Mouse (Mus musculus) hindbrain, embryonic 11.5 days (tissue): ENCODE results near the gene Spata21. TPM values are rescaled to one million over a fixed set of nuclear protein-coding genes. Genes with fewer than 3 reads are reported as not detected.
"Not testable (repeated sequence)": the region's sequence is repeated elsewhere in the genome, so short reads cannot be mapped to it uniquely, and the experiment has no call there.

Experiments used
- ATAC-seq: fragments of 200-750 bp; cut with Nextera tagmentation; 2 replicates; pipeline ENCODE4 v1.8.0; 2017; ENCODE audit warnings: mild to moderate bottlenecking, moderate TSS enrichment, moderate library complexity; ENCODE audit not compliant: low FRiP score
- DNase-seq: peaks from one replicate; pipeline ENCODE4 v3.0.0-alpha.2; 2015; ENCODE audit warnings: low spot score
- H3K27ac ChIP-seq: fragments of 300-500 bp; sonication (generic); 2 replicates; pipeline ENCODE4 v1.5.1; 2014; ENCODE audit warnings: mild to moderate bottlenecking, low read depth, low read length
- H3K27me3 ChIP-seq: fragments of 300-500 bp; sonication (generic); 2 replicates; pipeline ENCODE4 v1.6.1; 2014; ENCODE audit warnings: mild to moderate bottlenecking, low read length, moderate library complexity, mixed read lengths; ENCODE audit not compliant: control insufficient read depth, insufficient read depth
- H3K36me3 ChIP-seq: fragments of 300-500 bp; sonication (generic); 2 replicates; pipeline ENCODE4 v1.6.1; 2014; ENCODE audit warnings: mild to moderate bottlenecking, low read length, moderate library complexity, mixed read lengths; ENCODE audit not compliant: control insufficient read depth, insufficient read depth
- H3K4me1 ChIP-seq: fragments of 300-500 bp; sonication (generic); replicated peaks from 2 replicates; pipeline ENCODE4 v1.6.1; 2014; ENCODE audit warnings: low read length, mixed read lengths; ENCODE audit not compliant: control insufficient read depth, insufficient read depth
- H3K4me2 ChIP-seq: fragments of 300-500 bp; sonication (generic); replicated peaks from 2 replicates; pipeline ENCODE4 v1.6.1; 2014; ENCODE audit warnings: mild to moderate bottlenecking, low read depth, low read length
- H3K4me3 ChIP-seq: fragments of 300-500 bp; sonication (generic); 2 replicates; pipeline ENCODE4 v1.5.1; 2014; ENCODE audit warnings: low read depth, low read length
- H3K9ac ChIP-seq: fragments of 300-500 bp; sonication (generic); 2 replicates; pipeline ENCODE4 v1.6.1; 2014; ENCODE audit warnings: low read depth, low read length
- H3K9me3 ChIP-seq: fragments of 300-500 bp; sonication (generic); 2 replicates; pipeline ENCODE4 v1.6.1; 2016; ENCODE audit warnings: low read length; ENCODE audit not compliant: control insufficient read depth
- WGBS: fragments of 180-500 bp; shearing (Covaris S2); extraction: QIAGEN DNeasy Blood & Tissue Kit; methylation state at CpG from one replicate; pipeline ENCODE4 v1.1.7; 2014; 5-methylcytosine and 5-hydroxymethylcytosine counted together
- polyA plus RNA-seq: library from polyadenylated mRNA; unstranded; fragments of >200 nt; fragmentation: Nextera tagmentation; extraction: Ambion mirVana; gene quantifications from 2 replicates; pipeline ENCODE4 v1.2.1, GENCODE M21; 2014

Spata21 gene
- polyA plus RNA-seq, 1 experiment from 2014 or later, result 0.19 TPM

DNA sequence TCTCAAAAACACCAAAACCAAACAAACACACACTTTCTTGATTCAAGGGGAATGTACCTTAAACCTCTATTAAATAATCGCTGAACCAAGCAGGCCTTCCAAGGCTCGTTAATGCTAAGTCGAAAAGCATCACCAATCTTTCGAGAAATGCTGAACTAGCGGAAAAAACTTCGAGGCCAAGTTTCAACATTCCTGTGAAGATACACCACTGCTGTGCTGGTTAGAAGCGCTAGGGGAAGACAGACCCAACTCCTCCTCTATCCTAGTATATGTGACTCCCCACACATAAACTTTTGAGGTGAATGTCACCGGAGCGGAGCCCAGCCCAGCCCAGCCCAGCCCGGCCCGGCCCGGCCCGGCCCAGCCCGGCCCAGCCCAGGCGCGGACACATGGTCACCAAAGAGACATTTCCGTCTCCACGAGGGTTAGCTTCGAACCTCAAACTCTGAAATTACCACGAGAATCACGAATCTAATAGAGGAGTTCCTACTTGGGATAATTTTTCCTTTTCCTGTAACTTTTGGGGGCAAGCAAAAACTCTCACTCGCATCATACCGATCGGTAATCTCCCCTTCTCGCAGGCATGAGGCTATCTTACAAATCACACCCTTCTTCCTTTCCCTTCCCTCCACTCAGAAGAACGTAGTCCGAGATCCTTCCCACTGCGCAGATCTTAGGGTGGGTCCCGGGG is 50.4 kb downstream of the Spata21 start:
- Histone ChIP-seq H3K9ac (peak overlapping the region; percentile 81), H3K36me3 (no peaks in the 10 kb centered on the region), H3K4me2 (peak overlapping the region; percentile 71), H3K27ac (peak overlapping the region; percentile 90), H3K9me3 (no peaks in the 10 kb centered on the region), H3K4me1 (peaks cover 12% of the 10 kb centered on the region), H3K4me3 (peak overlapping the region; percentile 72), H3K27me3 (no peaks in the 10 kb centered on the region)
- DNase-seq (no peak), ATAC-seq (peak; percentile 10; the same call in 1 of the 2 replicates)
- WGBS, result 5% methylated on average over 29 of the region's 29 CpGs

DNA sequence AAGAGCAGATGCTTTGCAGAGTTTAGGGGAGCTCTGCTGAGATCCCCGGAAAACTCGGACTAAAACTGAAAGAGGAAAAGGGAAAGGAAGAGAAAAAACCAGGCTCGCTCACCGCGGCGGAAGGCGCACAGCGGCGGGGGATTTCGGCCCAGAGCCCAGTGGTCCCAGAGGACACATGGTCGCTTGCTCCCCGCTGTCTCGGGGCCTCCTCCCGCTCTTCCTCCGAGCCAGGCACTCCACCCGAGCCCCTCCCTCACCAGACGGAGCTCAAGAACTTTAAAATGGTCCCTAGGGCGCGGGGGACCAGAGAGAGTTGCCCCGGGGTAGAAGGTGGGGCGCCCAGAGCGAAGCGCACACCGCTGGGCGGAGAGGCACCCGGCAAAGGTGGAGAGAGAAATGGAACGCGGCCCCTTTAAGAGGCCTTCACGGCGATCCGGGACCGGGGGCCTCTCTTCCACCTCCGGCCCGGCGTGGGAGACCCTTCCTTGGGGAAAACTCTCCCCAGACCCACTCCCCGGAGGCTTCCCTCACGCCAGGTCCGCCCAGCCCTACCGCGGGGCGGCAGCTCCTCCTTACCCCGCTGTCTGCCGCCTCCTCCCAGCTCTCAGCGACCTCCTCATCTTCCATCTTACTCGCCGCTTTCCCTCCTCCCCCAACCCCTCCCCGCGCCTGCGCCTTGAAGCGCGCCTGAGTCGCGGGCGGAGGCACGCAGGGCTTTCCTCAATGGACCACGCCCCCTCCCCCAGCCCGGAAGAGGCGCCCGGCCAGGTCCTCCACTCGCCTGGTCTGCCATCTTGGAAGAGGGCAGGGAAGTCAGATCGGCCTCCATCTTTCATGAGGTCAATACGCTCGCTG is 51.2 kb downstream of the Spata21 start, which contains the start of gene Szrd1:
Gene Szrd1 (minus strand): TSS at position 660 of the 855 bp plus-strand sequence.
- Histone ChIP-seq H3K9ac (peak within 1 kb of the TSS; percentile 81), H3K36me3 (no peaks in the 10 kb centered on the region), H3K27me3 (no peaks in the 10 kb centered on the region), H3K4me3 (peak within 1 kb of the TSS; percentile 72), H3K4me2 (peak within 1 kb of the TSS; percentile 71), H3K27ac (peak within 1 kb of the TSS; percentile 90), H3K9me3 (no peaks in the 10 kb centered on the region), H3K4me1 (peaks cover 9% of the 10 kb centered on the region)
- DNase-seq (peak; percentile 99), ATAC-seq (peak; percentile 94)
- WGBS, result under 1% methylated on average over 62 of the region's 63 CpGs

DNA sequence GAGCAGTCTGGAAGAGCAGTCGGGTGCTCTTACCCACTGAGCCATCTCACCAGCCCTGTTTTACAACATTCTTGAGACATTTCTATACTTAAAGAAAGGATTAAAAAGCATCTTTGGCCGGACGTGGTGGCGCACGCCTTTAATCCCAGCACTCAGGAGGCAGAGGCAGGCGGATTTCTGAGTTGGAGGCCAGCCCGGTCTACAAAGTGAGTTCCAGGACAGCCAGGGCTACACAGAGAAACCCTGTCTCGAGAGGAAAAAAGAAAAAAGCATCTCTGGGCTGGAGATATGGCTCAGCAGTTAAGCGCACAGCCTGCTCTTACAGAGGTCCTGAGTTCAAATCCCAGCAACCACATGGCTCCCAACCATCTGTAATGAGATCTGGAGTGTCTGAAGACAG is 52.2 kb downstream of the Spata21 start:
- H3K4me2 ChIP-seq, H3K36me3 ChIP-seq, DNase-seq, H3K9ac ChIP-seq, H3K27me3 ChIP-seq, H3K4me3 ChIP-seq, H3K4me1 ChIP-seq, H3K9me3 ChIP-seq, H3K27ac ChIP-seq, ATAC-seq: not testable (repeated sequence)
- WGBS, result 94% methylated on average over 9 of the region's 9 CpGs

DNA sequence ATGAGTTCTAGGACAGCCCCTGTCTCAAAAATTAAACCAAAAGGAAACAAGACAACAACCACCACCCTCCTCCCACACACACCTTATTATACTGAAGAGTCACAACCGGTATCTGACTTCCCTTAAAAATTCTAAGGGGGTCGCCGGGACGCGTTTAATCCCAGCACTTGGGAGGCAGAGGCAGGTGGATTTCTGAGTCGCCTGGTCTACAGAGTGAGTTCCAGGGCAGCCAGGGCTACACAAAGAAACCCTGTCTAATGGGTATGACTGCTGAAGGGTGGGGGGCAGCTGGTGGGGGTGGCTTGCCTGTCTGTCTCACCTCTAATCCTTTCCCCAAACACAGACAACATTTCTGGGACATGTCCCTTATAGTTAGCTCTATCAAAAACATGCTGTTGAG is 52.8 kb downstream of the Spata21 start:
- Histone ChIP-seq H3K4me1 (peaks cover 2% of the 10 kb centered on the region), H3K36me3 (no peaks in the 10 kb centered on the region), H3K27ac (no peak overlapping the region), H3K4me2 (no peak overlapping the region), H3K9me3 (no peaks in the 10 kb centered on the region), H3K27me3 (no peaks in the 10 kb centered on the region), H3K9ac (no peak overlapping the region), H3K4me3 (no peak overlapping the region)
- WGBS, result 92% methylated on average over 6 of the region's 6 CpGs
- DNase-seq (no peak), ATAC-seq (no peak)

DNA sequence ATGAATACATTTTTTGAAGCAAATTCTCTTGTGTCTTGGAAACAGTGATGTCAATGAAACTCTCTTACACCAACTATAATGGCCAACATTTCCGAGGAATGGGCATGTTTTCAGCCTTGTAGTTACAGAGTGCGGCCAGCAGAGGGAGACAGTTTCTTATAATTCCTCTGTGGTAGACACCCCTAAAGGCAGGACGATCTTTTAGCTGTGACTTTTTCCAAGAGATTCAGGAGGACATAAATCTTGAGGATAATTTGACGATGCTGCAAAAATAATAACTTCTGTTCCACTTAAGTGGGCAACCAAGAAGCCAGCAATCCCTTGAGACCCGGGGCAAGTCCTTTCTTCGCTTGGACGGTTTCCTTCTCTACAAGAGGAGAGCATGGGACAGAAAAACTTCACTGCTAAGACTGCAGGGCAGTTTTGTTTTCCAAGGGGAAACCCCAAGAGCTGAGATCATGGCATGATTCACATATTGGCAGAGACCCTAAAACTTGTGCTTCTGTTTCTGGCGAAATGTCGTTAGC is 54.2 kb downstream of the Spata21 start:
- Histone ChIP-seq H3K27ac (no peak overlapping the region), H3K4me3 (no peak overlapping the region), H3K36me3 (no peaks in the 10 kb centered on the region), H3K4me2 (0 out of 2 replicates have a peak overlapping the region, but pooled peaks have one; percentile 3), H3K4me1 (no peaks in the 10 kb centered on the region), H3K9ac (no peak overlapping the region), H3K27me3 (no peaks in the 10 kb centered on the region), H3K9me3 (no peaks in the 10 kb centered on the region)
- 29% methylated on average over 9 of the region's 9 CpGs for WGBS
- DNase-seq (peak; percentile 81), ATAC-seq (no peak)

DNA sequence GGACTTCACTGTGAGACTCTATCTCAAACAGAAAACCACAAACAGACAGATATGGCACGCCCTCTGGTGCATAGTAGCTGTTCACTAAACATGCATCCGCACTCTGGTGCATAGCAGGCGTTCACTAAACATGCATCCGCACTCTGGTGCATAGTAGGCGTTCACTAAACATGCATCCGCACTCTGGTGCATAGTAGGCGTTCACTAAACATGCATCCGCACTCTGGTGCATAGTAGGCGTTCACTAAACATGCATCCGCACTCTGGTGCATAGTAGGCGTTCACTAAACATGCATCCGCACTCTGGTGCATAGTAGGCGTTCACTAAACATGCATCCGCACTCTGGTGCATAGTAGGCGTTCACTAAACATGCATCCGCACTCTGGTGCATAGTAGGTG is 57.0 kb downstream of the Spata21 start:
- H3K36me3 ChIP-seq, H3K9me3 ChIP-seq, H3K27ac ChIP-seq, H3K27me3 ChIP-seq, H3K9ac ChIP-seq, H3K4me3 ChIP-seq, H3K4me2 ChIP-seq, DNase-seq, H3K4me1 ChIP-seq, ATAC-seq: not testable (repeated sequence)
- WGBS, result 91% methylated on average over 8 of the region's 16 CpGs

DNA sequence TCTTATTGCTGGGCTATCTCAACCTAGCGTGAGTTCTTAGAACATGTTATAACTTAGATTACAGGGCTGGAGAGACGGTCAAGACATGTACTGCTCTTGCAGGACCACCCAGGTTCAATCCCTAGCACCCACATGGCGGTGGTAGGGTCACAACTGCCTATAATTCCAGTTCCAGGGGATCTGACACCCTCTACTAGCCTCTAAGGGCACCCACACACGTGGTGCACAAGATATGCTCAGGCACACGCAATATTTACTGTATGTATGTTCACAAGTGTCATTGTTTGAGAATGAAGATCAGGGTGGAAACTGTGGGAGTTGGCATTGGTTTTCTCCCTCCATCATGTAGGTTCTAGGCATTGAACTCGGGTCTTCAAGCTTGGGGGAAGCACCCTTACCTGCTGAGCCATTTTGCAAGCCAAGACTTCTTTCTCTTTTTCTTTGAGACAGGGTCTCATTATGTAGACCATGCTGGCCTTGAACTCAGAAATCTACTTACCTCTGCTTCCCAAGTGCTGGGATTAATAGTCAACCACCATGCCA is 58.4 kb downstream of the Spata21 start:
- no peak overlapping the region for H3K27ac ChIP-seq
- H3K9ac ChIP-seq, result no peak overlapping the region
- no peaks in the 10 kb centered on the region for H3K9me3 ChIP-seq
- H3K4me2 ChIP-seq, result no peak overlapping the region
- no peak overlapping the region for H3K4me3 ChIP-seq
- DNase-seq, result no peak
- no peaks in the 10 kb centered on the region for H3K36me3 ChIP-seq
- no peaks in the 10 kb centered on the region for H3K27me3 ChIP-seq
- 0 out of 2 replicates have a peak, but pooled peaks cover 2% of the 10 kb centered on the region for H3K4me1 ChIP-seq
- no peak for ATAC-seq
- 92% methylated on average over 6 of the region's 6 CpGs for WGBS

DNA sequence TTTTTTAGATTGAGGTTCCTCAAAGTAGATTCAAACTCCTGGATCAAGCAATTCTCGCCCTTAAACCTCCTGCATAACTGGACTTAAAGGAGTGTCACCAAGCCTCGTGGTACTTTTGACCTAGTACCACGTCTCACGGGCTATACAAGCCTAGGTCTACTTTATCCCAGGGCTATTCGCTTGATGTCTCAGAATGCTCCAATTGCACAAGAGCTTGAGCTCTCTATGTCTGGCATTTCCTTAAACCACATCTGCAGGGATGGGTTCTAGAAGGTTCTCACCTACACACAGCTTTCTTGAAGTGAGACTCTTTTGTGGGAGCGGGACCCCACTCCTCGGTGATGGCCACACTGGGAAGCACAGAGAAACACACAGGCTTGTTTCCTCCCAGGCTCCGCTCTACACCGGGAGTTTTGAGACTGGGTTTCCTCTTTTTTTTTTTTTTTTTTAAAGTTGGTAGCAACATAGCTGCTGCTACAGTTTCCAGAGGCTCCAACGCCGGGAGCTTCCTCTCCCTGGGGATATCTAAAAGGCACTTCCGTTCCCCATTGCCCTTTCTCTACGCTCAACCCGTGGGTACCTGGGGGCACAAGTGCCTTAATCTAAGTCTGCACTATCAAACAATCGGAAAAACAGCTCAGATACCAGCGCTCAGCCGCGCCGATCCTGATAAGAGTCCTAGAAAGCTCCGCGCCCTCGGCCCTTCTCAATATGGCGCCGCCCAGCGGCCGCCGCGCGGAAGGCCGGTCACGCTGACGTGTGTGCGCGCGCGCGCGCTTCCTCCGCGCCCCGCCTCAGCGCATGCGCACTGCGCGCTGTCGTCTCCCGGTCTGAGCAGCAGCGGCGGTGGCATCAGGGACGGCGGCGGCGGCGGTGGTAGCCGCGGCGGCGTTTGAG is 59.2 kb downstream of the Spata21 start, which contains the start of gene Fbxo42:
Gene Fbxo42 (plus strand): TSS at position 802 of the 897 bp plus-strand sequence.
- Histone ChIP-seq H3K4me2 (peak within 1 kb of the TSS; percentile 69), H3K9ac (peak within 1 kb of the TSS; percentile 91), H3K27ac (peak within 1 kb of the TSS; percentile 67), H3K9me3 (no peaks in the 10 kb centered on the region), H3K4me1 (0 out of 2 replicates have a peak, but pooled peaks cover 2% of the 10 kb centered on the region), H3K4me3 (peak within 1 kb of the TSS; percentile 93), H3K36me3 (no peaks in the 10 kb centered on the region), H3K27me3 (no peaks in the 10 kb centered on the region)
- ATAC-seq, result peak; percentile 89
- DNase-seq, result peak; percentile 99
- 10% methylated on average over 54 of the region's 58 CpGs for WGBS
